Mouse (Mus musculus): ENCODE data around the gene Srrm4.

DNA sequence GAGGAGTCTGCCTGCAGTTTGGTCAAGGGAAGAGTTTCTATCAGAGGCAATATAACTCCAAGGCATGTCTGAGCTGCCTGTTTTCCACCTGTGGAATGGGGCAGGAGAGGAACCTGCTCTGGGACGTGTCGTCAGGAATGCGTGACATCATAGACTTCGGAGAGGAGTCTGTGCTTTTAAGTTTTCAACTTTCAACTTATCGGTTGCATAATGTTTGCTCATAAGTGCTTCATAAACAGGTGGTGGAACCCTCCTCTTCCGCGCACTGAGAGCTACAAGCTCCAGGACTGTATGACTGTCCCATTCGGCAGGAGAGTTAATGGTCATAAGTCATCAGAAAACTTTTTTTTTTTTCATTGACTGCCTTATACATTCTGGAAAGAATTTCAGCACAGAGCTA lies 167.9 kb downstream of the Srrm4 start:
- no peak for TF ChIP-seq CTCF (IDR thresholded peaks at IDR 0.05; ENCODE audit: low read depth)
- TF ChIP-seq EP300 (optimal IDR thresholded peaks at IDR 0.05) = no peak
